Mouse (Mus musculus): Measurements from ENCODE around the gene Prpf6. TPM values are rescaled to one million over a fixed set of nuclear protein-coding genes. Genes with fewer than 3 reads are reported as not detected.

Prpf6 gene
- 14.8 TPM for polyA plus RNA-seq (2014; fragmentation: Illumina TruSeq; extraction: RNeasy Lipid Tissue Mini Kit (QIAGEN cat#74804); ENCODE audit: low read depth, low replicate concordance)

DNA sequence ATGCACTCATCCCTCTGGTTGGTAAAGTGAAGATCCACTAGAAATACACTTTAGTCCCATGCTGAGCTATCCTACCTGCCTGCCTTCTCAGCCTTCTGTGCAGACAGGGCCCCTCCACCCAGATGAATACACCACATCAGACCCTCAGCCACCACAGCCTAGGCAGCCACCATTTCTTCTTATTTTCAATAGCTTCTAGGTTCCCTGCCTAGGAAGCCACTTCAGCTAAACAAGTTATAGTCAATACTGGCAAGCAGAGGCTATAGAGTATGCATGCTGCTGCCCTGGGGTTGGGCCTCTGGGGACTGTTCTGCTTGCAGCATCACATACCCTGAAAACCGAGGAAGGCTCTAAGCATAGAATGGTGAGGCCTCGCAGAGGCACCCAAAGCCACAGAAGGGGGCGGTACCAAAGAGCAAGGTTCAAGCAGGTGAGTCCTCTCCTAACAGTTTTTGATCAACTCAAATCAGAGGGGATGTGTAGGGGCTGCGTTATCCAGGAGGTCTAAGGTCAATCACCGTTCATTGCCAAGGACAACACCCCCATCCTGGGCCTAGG, at the start of gene Prpf6:
Gene Prpf6 (plus strand): TSS at position 341 of the 558 bp plus-strand sequence.

DNA sequence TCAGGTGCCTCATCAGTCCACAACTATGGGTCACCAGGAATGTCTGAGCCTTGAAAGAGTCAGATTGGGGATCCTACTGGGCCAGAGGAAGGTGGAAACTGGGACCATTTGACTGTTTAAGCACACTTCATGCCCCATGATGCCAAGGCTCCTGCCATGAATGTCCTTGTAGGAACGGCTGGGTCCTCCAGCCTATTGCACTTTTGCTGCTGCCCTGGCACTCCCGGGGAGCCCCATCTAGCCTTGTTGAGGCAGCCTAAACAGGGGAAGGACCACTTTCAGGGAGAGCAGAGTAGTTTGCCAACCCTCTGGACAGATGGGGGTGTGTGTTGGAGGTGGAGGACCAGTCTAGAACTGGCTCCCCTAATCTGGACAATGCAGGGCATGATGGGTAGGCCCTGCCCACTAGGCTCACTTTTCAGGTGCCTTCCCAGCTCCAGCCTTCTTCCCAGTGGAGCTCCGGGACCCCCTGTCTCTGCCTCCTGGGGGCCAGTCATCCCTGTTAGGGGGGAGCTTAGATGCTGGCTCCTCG, 7.2 kb upstream of the Prpf6 start, which contains the start of gene Uckl1:
Gene Uckl1 (minus strand): TSS at position 482 of the 532 bp plus-strand sequence.

DNA sequence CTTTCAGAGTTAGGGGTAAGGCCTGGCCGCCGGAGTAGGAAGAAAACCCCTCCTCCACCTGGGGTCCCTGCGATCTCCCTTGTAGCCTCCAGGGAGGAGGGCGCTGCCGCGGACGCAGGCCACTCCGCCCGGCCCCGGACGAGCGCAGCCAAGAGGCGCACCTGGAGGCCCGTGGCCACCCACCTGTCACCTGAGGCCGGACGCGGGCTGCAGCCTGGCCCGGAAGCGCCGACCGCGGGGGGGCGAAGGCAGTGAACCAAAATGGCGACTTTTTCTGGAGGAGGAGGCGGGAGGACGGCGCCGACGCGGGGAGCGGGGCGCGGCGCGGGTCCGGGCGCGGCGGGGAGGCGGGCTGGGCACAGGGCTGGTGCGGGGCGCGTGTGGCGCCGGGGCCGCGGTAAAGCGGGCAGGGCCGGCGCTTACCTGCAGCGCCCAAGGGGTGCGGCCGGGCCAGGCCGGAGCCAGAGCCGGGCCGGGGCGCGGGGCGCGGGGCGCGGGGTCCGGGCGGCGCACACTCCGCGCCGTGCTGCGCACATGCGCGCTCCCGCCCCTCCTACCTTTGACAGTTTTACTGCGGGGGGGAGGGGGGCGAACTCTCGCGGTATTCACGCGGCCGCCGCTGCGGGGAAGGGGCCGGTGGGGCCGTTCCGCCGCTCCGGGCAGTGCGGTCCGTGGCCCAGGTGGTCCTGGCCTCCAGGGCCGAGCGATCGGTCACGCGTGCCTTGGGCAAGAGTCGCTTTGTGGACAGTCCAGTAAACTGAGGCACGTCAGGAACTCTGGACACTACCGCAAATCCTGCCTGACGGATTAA, 768 bp downstream of the Prpf6 start, which contains the start of gene Zfp512b:
Gene Zfp512b (minus strand): TSS at position 573 of the 811 bp plus-strand sequence.

DNA sequence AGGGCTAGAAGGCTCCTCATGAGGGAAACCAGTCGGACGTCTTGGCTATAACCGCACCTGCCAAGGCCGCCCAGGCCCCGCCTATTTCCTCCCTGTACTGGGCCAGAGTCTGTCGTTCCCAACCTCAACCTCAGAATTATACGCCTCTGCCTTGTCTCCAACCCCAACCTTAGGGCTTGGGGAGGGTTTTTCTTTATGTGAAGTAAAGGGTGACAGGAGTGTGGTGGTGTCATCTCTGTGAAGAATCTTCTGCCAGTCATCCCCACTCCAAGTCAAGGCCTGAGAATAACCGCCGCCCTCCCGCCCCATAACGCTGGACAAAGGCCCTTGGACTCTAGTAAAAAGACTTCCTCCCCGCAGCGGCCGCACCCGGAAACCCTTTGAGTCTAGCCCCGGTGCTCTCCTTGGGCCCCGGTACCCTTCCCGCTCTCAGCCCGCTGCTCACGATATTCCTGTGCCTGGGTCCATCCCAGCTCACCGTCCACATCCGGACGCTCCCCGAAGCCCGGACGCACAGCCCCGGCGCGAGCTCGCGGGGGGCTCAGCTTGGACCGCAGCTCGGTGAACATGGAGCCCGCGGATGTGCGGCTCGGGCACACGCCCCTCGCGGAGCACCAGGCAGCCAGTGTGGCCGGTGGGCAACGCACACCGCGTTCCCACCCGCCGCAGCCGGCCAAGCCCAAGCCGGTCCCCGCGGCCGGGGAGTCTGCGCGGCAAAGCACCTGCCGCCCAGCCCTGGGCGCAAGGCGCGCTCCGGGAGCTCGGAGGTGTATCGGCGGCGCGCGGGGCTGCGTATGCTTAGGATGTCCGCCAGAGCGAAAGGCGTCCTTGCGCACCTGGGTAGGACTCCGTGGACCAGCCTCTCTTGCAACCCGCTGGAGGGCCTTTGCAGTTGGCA, 7.0 kb downstream of the Prpf6 start, which contains the start of gene Samd10:
Gene Samd10 (minus strand): TSS at position 759 of the 898 bp plus-strand sequence.

DNA sequence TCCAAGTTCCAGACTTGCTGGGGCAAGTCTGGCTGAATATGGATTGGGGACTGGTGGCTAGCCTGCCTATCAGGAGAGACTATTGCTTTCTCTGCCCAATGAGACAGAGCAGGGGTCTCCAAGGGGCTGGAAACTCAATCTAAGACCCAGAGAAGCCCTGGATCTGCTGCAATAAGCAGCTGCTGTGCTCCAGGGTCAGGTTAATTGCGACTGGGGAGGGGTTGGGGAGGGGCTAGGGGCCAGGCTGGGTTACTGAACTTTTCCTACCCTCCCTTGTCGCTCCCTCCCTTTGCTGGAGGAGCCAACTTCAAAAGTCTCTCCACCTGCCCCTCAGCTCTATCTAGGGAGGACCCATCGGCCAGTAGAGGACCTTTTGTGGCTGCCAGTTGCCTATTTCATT, 65.1 kb downstream of the Prpf6 start, which contains the start of gene Gm29797:
Gene Gm29797 (plus strand): TSS at position 301 of the 400 bp plus-strand sequence.

DNA sequence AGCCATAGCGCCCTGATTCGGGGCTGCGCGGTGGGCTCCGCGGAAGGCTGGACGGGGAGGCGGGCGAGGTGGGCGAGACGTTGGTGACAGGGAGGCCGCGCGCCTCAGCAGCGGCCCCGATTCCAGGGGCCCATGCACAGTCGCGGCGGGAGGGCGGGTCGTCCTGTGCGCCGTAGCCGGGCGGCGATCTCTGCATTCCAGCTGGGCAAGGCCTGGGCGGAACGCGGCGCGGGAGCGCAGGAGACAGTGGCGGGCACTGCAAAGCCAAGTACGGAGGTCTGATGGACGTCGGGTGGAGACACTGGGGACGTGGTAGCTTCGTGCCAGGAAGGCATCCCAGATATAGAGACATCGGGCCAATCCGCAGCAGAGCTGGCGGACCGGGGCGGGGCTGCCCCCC, 79.7 kb downstream of the Prpf6 start, which contains the start of gene Sox18:
Gene Sox18 (minus strand): TSS at position 315 of the 400 bp plus-strand sequence.

DNA sequence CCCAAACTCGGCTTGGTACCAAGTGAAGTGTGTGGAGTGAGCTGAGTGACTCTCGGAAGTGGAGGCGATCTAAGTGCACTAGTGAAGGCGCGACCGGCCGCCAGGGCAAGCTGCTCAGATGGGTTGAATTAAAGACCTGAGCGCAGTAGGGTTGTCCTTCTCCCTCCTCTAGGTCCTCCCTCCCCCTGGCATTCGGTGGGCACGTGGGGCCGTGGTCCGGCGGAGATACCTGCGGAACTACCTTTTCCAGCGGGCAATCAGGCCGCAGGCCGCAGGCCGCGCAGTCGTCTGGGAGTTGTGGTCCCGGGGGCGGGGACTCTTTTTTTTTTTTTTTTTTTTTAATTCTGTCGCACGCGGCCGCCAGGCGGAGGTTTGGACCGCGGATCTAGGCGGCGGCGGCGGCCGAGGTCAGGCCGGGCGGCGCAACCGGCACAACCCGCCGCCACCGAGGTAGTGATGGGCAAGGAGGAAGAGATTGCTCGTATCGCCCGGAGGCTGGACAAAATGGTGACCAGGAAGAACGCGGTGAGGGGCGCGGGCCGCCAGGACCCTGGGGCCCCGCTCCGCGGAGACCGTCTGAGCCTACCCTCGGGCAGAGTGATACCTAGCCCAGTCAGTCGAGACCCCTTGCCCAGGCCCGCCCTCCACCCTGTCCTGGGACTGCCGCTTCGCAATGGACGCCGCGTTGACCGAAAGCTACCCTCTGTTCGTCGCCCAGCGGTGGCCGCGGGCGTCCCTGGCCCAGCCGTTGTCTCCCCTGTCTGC, 88.5 kb downstream of the Prpf6 start, which contains the start of gene Tcea2:
Gene Tcea2 (plus strand): TSS at position 360 of the 765 bp plus-strand sequence.

DNA sequence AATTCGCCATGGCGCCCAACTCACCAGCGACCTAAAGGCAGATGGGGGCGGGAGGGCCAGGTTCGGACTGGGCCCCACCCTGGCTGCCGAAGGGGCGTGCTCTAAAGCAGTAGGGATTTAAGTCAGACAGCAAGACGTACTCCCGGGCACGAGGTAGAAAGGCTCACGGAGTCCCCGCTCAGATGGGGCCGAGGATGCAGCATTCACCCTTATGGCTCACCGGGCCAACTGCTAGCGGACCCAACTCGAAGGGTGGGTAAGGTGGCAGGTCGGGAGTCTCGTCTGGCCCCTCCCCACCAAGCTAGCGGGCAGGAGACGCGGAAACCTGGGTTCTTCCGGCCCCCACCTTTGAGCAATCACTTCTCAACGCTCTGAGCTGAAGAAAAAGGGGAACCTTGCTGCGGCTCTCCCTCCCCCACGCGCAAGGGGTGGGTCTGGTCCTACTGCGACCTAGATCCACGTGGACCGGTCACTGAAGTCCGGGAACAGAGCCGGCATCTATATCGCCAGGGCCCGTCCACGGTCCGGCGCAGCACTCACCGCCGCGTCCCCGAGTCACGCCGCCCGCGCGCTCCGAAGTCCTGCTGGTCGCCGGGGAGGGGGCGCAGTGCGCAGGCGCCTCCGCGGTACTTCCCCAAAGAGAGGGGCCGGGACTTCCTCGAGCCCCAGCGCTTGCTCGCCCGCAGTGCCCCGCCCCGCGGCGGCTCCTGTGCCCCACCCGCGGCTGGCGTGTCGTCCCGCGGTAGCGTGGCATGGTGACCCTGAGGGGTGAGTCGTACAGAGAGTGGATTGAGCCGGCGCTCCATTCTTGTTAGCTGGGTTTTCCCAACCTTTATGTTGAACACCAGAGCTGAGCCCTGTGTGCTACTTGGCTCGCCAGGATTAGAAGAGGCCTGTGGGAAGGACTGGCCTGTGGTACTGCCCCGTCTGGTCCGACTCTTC, 101.9 kb downstream of the Prpf6 start, which contains the start of gene Rgs19:
Gene Rgs19 (minus strand): TSS at position 639 of the 942 bp plus-strand sequence.

DNA sequence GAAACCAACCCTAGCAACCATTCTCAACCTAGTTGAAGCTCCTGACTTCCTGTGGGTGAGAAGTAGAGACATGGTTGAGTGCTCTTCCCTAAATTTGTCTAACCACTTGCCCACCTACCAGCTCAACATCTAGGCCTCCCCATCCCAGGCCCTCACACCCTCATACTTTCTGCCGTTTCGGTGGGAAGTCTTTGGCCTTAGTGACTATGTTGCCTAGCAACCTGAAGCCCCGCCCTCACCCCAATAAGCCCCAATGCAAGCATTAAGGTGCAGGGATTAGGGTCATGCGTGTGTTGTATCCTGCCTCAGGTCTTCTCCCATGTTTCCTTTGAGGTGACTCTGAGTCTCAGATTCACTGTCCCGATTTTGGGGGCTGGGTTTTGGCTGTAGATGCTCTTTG, 106.6 kb downstream of the Prpf6 start, which contains the start of gene Lkaaear1:
Gene Lkaaear1 (minus strand): TSS at position 202 of the 400 bp plus-strand sequence.

Other genes with a start within 250 kb of the Prpf6 start
- 1.6 TPM for gene Zgpat, start 226.9 kb upstream of the Prpf6 start, polyA plus RNA-seq (2014; fragmentation: Illumina TruSeq; extraction: RNeasy Lipid Tissue Mini Kit (QIAGEN cat#74804); ENCODE audit: low read depth, low replicate concordance)
- gene Arfrp1, start 226.5 kb upstream of the Prpf6 start, polyA plus RNA-seq (2014; fragmentation: Illumina TruSeq; extraction: RNeasy Lipid Tissue Mini Kit (QIAGEN cat#74804); ENCODE audit: low read depth, low replicate concordance): 22.1 TPM
- gene Lime1, start 211.8 kb upstream of the Prpf6 start, polyA plus RNA-seq (2014; fragmentation: Illumina TruSeq; extraction: RNeasy Lipid Tissue Mini Kit (QIAGEN cat#74804); ENCODE audit: low read depth, low replicate concordance): 0.50 TPM
- gene Zbtb46, start 132.4 kb upstream of the Prpf6 start, polyA plus RNA-seq (2014; fragmentation: Illumina TruSeq; extraction: RNeasy Lipid Tissue Mini Kit (QIAGEN cat#74804); ENCODE audit: low read depth, low replicate concordance): 2.7 TPM
- not detected for gene Abhd16b, start 98.7 kb upstream of the Prpf6 start, polyA plus RNA-seq (2014; fragmentation: Illumina TruSeq; extraction: RNeasy Lipid Tissue Mini Kit (QIAGEN cat#74804); ENCODE audit: low read depth, low replicate concordance)
- 17.1 TPM for gene Tpd52l2, start 94.7 kb upstream of the Prpf6 start, polyA plus RNA-seq (2014; fragmentation: Illumina TruSeq; extraction: RNeasy Lipid Tissue Mini Kit (QIAGEN cat#74804); ENCODE audit: low read depth, low replicate concordance)
- 19.5 TPM for gene Dnajc5, start 71.4 kb upstream of the Prpf6 start, polyA plus RNA-seq (2014; fragmentation: Illumina TruSeq; extraction: RNeasy Lipid Tissue Mini Kit (QIAGEN cat#74804); ENCODE audit: low read depth, low replicate concordance)
- 17.9 TPM for gene Uckl1, start 7.0 kb upstream of the Prpf6 start, polyA plus RNA-seq (2014; fragmentation: Illumina TruSeq; extraction: RNeasy Lipid Tissue Mini Kit (QIAGEN cat#74804); ENCODE audit: low read depth, low replicate concordance)
- 4.4 TPM for gene Zfp512b, start 935 bp downstream of the Prpf6 start, polyA plus RNA-seq (2014; fragmentation: Illumina TruSeq; extraction: RNeasy Lipid Tissue Mini Kit (QIAGEN cat#74804); ENCODE audit: low read depth, low replicate concordance)
- 0.77 TPM for gene Samd10, start 7.3 kb downstream of the Prpf6 start, polyA plus RNA-seq (2014; fragmentation: Illumina TruSeq; extraction: RNeasy Lipid Tissue Mini Kit (QIAGEN cat#74804); ENCODE audit: low read depth, low replicate concordance)
- gene Gm29797, start 65.2 kb downstream of the Prpf6 start, polyA plus RNA-seq (2014; fragmentation: Illumina TruSeq; extraction: RNeasy Lipid Tissue Mini Kit (QIAGEN cat#74804); ENCODE audit: low read depth, low replicate concordance): not detected
- gene Sox18, start 79.8 kb downstream of the Prpf6 start, polyA plus RNA-seq (2014; fragmentation: Illumina TruSeq; extraction: RNeasy Lipid Tissue Mini Kit (QIAGEN cat#74804); ENCODE audit: low read depth, low replicate concordance): not detected
- gene Tcea2, start 88.4 kb downstream of the Prpf6 start, polyA plus RNA-seq (2014; fragmentation: Illumina TruSeq; extraction: RNeasy Lipid Tissue Mini Kit (QIAGEN cat#74804); ENCODE audit: low read depth, low replicate concordance): 1.4 TPM
- 1.7 TPM for gene Rgs19, start 102.1 kb downstream of the Prpf6 start, polyA plus RNA-seq (2014; fragmentation: Illumina TruSeq; extraction: RNeasy Lipid Tissue Mini Kit (QIAGEN cat#74804); ENCODE audit: low read depth, low replicate concordance)
- gene Lkaaear1, start 106.6 kb downstream of the Prpf6 start, polyA plus RNA-seq (2014; fragmentation: Illumina TruSeq; extraction: RNeasy Lipid Tissue Mini Kit (QIAGEN cat#74804); ENCODE audit: low read depth, low replicate concordance): not detected
- gene Oprl1, start 123.1 kb downstream of the Prpf6 start, polyA plus RNA-seq (2014; fragmentation: Illumina TruSeq; extraction: RNeasy Lipid Tissue Mini Kit (QIAGEN cat#74804); ENCODE audit: low read depth, low replicate concordance): not detected
- gene Myt1, start 171.5 kb downstream of the Prpf6 start, polyA plus RNA-seq (2014; fragmentation: Illumina TruSeq; extraction: RNeasy Lipid Tissue Mini Kit (QIAGEN cat#74804); ENCODE audit: low read depth, low replicate concordance): not detected
- 59.3 TPM for gene Pcmtd2, start 246.0 kb downstream of the Prpf6 start, polyA plus RNA-seq (2014; fragmentation: Illumina TruSeq; extraction: RNeasy Lipid Tissue Mini Kit (QIAGEN cat#74804); ENCODE audit: low read depth, low replicate concordance)